Mouse (Mus musculus) hindbrain, embryonic 11.5 days (tissue): ENCODE results near the gene Zfp821. TPM values are rescaled to one million over a fixed set of nuclear protein-coding genes. Genes with fewer than 3 reads are reported as not detected.

Experiments
- ATAC-seq: fragments of 200-750 bp; cut with Nextera tagmentation; 2 replicates; pipeline ENCODE4 v1.8.0; 2017; ENCODE audit warnings: mild to moderate bottlenecking, moderate TSS enrichment, moderate library complexity; ENCODE audit not compliant: low FRiP score
- DNase-seq: peaks from one replicate; pipeline ENCODE4 v3.0.0-alpha.2; 2015; ENCODE audit warnings: low spot score
- H3K27ac ChIP-seq: fragments of 300-500 bp; sonication (generic); 2 replicates; pipeline ENCODE4 v1.5.1; 2014; ENCODE audit warnings: mild to moderate bottlenecking, low read depth, low read length
- H3K27me3 ChIP-seq: fragments of 300-500 bp; sonication (generic); 2 replicates; pipeline ENCODE4 v1.6.1; 2014; ENCODE audit warnings: mild to moderate bottlenecking, low read length, moderate library complexity, mixed read lengths; ENCODE audit not compliant: control insufficient read depth, insufficient read depth
- H3K36me3 ChIP-seq: fragments of 300-500 bp; sonication (generic); 2 replicates; pipeline ENCODE4 v1.6.1; 2014; ENCODE audit warnings: mild to moderate bottlenecking, low read length, moderate library complexity, mixed read lengths; ENCODE audit not compliant: control insufficient read depth, insufficient read depth
- H3K4me1 ChIP-seq: fragments of 300-500 bp; sonication (generic); replicated peaks from 2 replicates; pipeline ENCODE4 v1.6.1; 2014; ENCODE audit warnings: low read length, mixed read lengths; ENCODE audit not compliant: control insufficient read depth, insufficient read depth
- H3K4me2 ChIP-seq: fragments of 300-500 bp; sonication (generic); replicated peaks from 2 replicates; pipeline ENCODE4 v1.6.1; 2014; ENCODE audit warnings: mild to moderate bottlenecking, low read depth, low read length
- H3K4me3 ChIP-seq: fragments of 300-500 bp; sonication (generic); 2 replicates; pipeline ENCODE4 v1.5.1; 2014; ENCODE audit warnings: low read depth, low read length
- H3K9ac ChIP-seq: fragments of 300-500 bp; sonication (generic); 2 replicates; pipeline ENCODE4 v1.6.1; 2014; ENCODE audit warnings: low read depth, low read length
- H3K9me3 ChIP-seq: fragments of 300-500 bp; sonication (generic); 2 replicates; pipeline ENCODE4 v1.6.1; 2016; ENCODE audit warnings: low read length; ENCODE audit not compliant: control insufficient read depth
- WGBS: fragments of 180-500 bp; shearing (Covaris S2); extraction: QIAGEN DNeasy Blood & Tissue Kit; methylation state at CpG from one replicate; pipeline ENCODE4 v1.1.7; 2014; 5-methylcytosine and 5-hydroxymethylcytosine counted together
- polyA plus RNA-seq: library from polyadenylated mRNA; unstranded; fragments of >200 nt; fragmentation: Nextera tagmentation; extraction: Ambion mirVana; gene quantifications from 2 replicates; pipeline ENCODE4 v1.2.1, GENCODE M21; 2014

The Zfp821 gene
- polyA plus RNA-seq, 1 experiment from 2014 or later = 53.0 TPM

- WGBS = 13% methylated on average over 24 of the region's 24 CpGs
- H3K36me3 ChIP-seq = 0 out of 2 replicates have a peak, but pooled peaks cover 2% of the 10 kb centered on the region
- no peak overlapping the region for H3K27ac ChIP-seq
- H3K9ac ChIP-seq = peak overlapping the region; percentile 99
- H3K27me3 ChIP-seq = peaks cover 3% of the 10 kb centered on the region; the same call in 1 of the 2 replicates
- H3K4me2 ChIP-seq = peak overlapping the region; percentile 64
- ATAC-seq = no peak; the same call in 1 of the 2 replicates
- peak overlapping the region; percentile 99 for H3K4me3 ChIP-seq
- H3K9me3 ChIP-seq = no peaks in the 10 kb centered on the region
- H3K4me1 ChIP-seq = peaks cover 5% of the 10 kb centered on the region; the same call in 1 of the 2 replicates
- DNase-seq = no peak
Measured at GRCm38 (mm10) chr8:109704565-109705319, 604 bp upstream of the Zfp821 start.

DNA sequence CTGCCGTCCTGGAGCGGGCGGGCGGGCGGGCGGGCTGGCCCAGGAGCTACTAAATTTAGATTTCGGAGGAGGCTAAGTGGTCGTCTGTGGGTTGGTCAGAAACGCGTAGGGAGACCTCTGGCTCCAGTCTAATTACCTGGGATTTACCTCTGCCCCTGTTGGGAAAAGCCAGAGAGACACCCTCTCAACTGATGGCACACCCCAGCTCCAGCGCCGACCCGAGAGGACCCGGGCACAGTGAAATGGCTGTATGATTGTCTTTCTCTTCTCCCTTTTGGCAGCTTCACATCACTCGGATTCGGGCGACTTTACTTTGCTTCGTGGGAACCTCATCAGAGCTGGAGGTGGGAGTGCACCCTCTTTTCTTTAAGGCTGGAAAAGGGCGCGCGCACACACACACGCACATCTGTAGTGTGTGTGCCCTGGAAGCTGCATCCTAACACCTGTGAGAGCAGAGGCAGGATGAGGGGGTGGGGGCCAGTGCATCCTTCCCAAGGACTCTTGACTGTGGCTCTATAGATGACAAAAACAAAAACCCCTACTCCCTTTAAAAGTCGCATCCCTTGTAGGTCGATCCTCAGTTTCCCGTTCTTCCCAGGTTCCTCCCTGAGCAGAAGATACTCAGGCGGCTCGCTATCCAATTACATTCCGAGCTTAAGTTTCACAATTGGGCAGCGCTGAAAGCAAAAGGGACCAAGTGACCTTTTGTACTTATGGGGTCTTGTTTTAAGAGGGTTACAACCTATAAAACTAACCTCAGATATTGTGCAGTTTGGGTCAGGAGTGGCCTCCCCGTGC, 929 bp downstream of the Zfp821 start:
- H3K36me3 ChIP-seq = 0 out of 2 replicates have a peak, but pooled peaks cover 5% of the 10 kb centered on the region
- H3K4me2 ChIP-seq = peak overlapping the region; percentile 64
- peak; percentile 74 for DNase-seq
- peaks cover 3% of the 10 kb centered on the region; the same call in 1 of the 2 replicates for H3K27me3 ChIP-seq
- H3K4me3 ChIP-seq = peak overlapping the region; percentile 99
- peak; percentile 66 for ATAC-seq
- H3K9me3 ChIP-seq = no peaks in the 10 kb centered on the region
- peak overlapping the region; percentile 99 for H3K9ac ChIP-seq
- H3K27ac ChIP-seq = peak overlapping the region; percentile 94
- WGBS = 1% methylated on average over 24 of the region's 30 CpGs
- H3K4me1 ChIP-seq = peaks cover 5% of the 10 kb centered on the region; the same call in 1 of the 2 replicates

GRCm38 (mm10) chr8:109706874-109707237, 1.5 kb downstream of the Zfp821 start:
- Histone ChIP-seq H3K4me2 (peak overlapping the region; percentile 64), H3K4me3 (peak overlapping the region; percentile 99), H3K9ac (no peak overlapping the region), H3K27ac (no peak overlapping the region), H3K9me3 (no peaks in the 10 kb centered on the region), H3K36me3 (peaks cover 8% of the 10 kb centered on the region; the same call in 1 of the 2 replicates), H3K4me1 (peaks cover 5% of the 10 kb centered on the region; the same call in 1 of the 2 replicates), H3K27me3 (peaks cover 3% of the 10 kb centered on the region; the same call in 1 of the 2 replicates)
- WGBS = 37% methylated on average over 2 of the region's 2 CpGs
- DNase-seq (peak; percentile 83), ATAC-seq (no peak)

GRCm38 (mm10) chr8:109707921-109708320, 2.6 kb downstream of the Zfp821 start:
- H3K4me2 ChIP-seq = no peak overlapping the region
- H3K9me3 ChIP-seq = no peaks in the 10 kb centered on the region
- H3K4me3 ChIP-seq = no peak overlapping the region
- WGBS = 93% methylated on average over 4 of the region's 4 CpGs
- peaks cover 5% of the 10 kb centered on the region; the same call in 1 of the 2 replicates for H3K4me1 ChIP-seq
- no peak for ATAC-seq
- no peak overlapping the region for H3K9ac ChIP-seq
- no peak for DNase-seq
- H3K27ac ChIP-seq = no peak overlapping the region
- H3K36me3 ChIP-seq = peaks cover 15% of the 10 kb centered on the region; the same call in 1 of the 2 replicates
- peaks cover 3% of the 10 kb centered on the region; the same call in 1 of the 2 replicates for H3K27me3 ChIP-seq

DNA sequence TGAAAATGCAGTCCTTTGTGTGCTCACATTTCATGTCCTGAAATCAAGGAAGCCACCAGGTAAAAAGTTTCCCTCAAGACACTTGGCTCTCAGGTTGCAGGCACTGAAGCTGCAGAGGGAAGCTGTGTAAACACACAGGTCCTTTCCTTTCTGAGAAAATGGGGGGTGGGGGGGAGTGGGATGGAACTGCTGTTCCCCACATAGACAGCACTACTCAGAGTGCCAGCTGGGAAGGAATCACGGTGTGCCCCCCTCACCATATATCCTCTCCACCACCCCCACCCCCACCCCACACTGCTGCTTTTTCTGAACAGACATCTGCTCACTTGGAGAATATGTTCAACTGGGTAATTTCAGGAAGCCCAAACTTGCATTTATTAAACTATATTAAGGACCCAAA, 7.2 kb downstream of the Zfp821 start:
- WGBS = 93% methylated on average over 1 of the region's 1 CpGs
- ATAC-seq = no peak

GRCm38 (mm10) chr8:109714961-109715360, 9.6 kb downstream of the Zfp821 start:
- Histone ChIP-seq H3K9ac (no peak overlapping the region), H3K4me3 (no peak overlapping the region), H3K36me3 (peaks cover 27% of the 10 kb centered on the region), H3K27me3 (no peaks in the 10 kb centered on the region), H3K4me1 (no peaks in the 10 kb centered on the region), H3K4me2 (no peak overlapping the region), H3K9me3 (no peaks in the 10 kb centered on the region), H3K27ac (no peak overlapping the region)
- 94% methylated on average over 5 of the region's 5 CpGs for WGBS
- DNase-seq (no peak), ATAC-seq (no peak)

More for the DNA sequence above, 7.2 kb downstream of the Zfp821 start:
- no peaks in the 10 kb centered on the region for H3K27me3 ChIP-seq
- H3K4me3 ChIP-seq = no peak overlapping the region
- no peak for DNase-seq
- H3K9me3 ChIP-seq = no peaks in the 10 kb centered on the region
- H3K4me1 ChIP-seq = peaks cover 2% of the 10 kb centered on the region; the same call in 1 of the 2 replicates
- H3K36me3 ChIP-seq = peaks cover 23% of the 10 kb centered on the region; the same call in 1 of the 2 replicates
- H3K9ac ChIP-seq = no peak overlapping the region
- no peak overlapping the region for H3K27ac ChIP-seq
- no peak overlapping the region for H3K4me2 ChIP-seq

- Histone ChIP-seq H3K9ac (no peak overlapping the region), H3K4me3 (no peak overlapping the region), H3K27ac (no peak overlapping the region), H3K36me3 (peaks cover 26% of the 10 kb centered on the region), H3K9me3 (no peaks in the 10 kb centered on the region), H3K4me2 (no peak overlapping the region), H3K27me3 (no peaks in the 10 kb centered on the region), H3K4me1 (no peaks in the 10 kb centered on the region)
- ATAC-seq (no peak), DNase-seq (no peak)
- 89% methylated on average over 3 of the region's 3 CpGs for WGBS
Measured at GRCm38 (mm10) chr8:109725106-109725505, 19.8 kb downstream of the Zfp821 start.

- no peaks in the 10 kb centered on the region for H3K9me3 ChIP-seq
- H3K27ac ChIP-seq = no peak overlapping the region
- no peak overlapping the region for H3K4me3 ChIP-seq
- H3K4me1 ChIP-seq = no peaks in the 10 kb centered on the region
- H3K36me3 ChIP-seq = peaks cover 8% of the 10 kb centered on the region; the same call in 1 of the 2 replicates
- no peak overlapping the region for H3K4me2 ChIP-seq
- DNase-seq = no peak
- no peak for ATAC-seq
- 89% methylated on average over 3 of the region's 3 CpGs for WGBS
- H3K9ac ChIP-seq = no peak overlapping the region
- no peaks in the 10 kb centered on the region for H3K27me3 ChIP-seq
Measured at GRCm38 (mm10) chr8:109731012-109731411, 25.7 kb downstream of the Zfp821 start.
